Mouse (Mus musculus) heart, embryonic 10.5 days (tissue): ENCODE data around the gene AA986860. TPM values are rescaled to one million over a fixed set of nuclear protein-coding genes. Genes with fewer than 3 reads are reported as not detected.

Source experiments
- DNase-seq: peaks from one replicate; pipeline ENCODE4 v3.0.0-alpha.2; 2017; ENCODE audit warnings: low spot score
- H3K27ac ChIP-seq: fragments of 300-500 bp; sonication (generic); 2 replicates; pipeline ENCODE4 v1.5.1; 2016; ENCODE audit warnings: mild to moderate bottlenecking
- H3K27me3 ChIP-seq: fragments of 300-500 bp; sonication (generic); 2 replicates; pipeline ENCODE4 v1.6.1; 2016; ENCODE audit warnings: mild to moderate bottlenecking; ENCODE audit not compliant: poor library complexity, insufficient read depth, severe bottlenecking
- H3K36me3 ChIP-seq: fragments of 300-500 bp; sonication (generic); 2 replicates; pipeline ENCODE4 v1.6.1; 2016; ENCODE audit warnings: mild to moderate bottlenecking, moderate library complexity
- H3K4me1 ChIP-seq: fragments of 300-500 bp; sonication (generic); 2 replicates; pipeline ENCODE4 v1.6.1; 2016; ENCODE audit warnings: mild to moderate bottlenecking
- H3K4me3 ChIP-seq: fragments of 300-500 bp; sonication (generic); 2 replicates; pipeline ENCODE4 v1.5.1; 2016; ENCODE audit warnings: mild to moderate bottlenecking, moderate library complexity
- H3K9me3 ChIP-seq: fragments of 300-500 bp; sonication (generic); 2 replicates; pipeline ENCODE4 v1.6.1; 2016; ENCODE audit warnings: mild to moderate bottlenecking, moderate library complexity
- WGBS: fragments of 180-500 bp; shearing (Covaris S2); methylation state at CpG from one replicate; pipeline ENCODE4 v1.1.7; 2016; 5-methylcytosine and 5-hydroxymethylcytosine counted together
- polyA plus RNA-seq: library from polyadenylated mRNA; unstranded; fragments of >200 nt; fragmentation: Nextera tagmentation; extraction: Ambion mirVana; gene quantifications from 2 replicates; pipeline ENCODE4 v1.2.1, GENCODE M21; 2016

AA986860 gene
- 0.67 and 1.1 TPM in 2 replicates for polyA plus RNA-seq

GRCm38 (mm10) chr1:130731741-130732337 is at the start of gene AA986860:
Gene AA986860 (plus strand): TSS chr1:130731976.
- Histone ChIP-seq H3K36me3 (no peaks in the 10 kb centered on the region), H3K4me3 (peak within 1 kb of the TSS; percentile 46), H3K4me1 (peaks cover 25% of the 10 kb centered on the region), H3K27ac (no peak within 1 kb of the TSS), H3K27me3 (no peaks in the 10 kb centered on the region), H3K9me3 (no peaks in the 10 kb centered on the region)
- peak; percentile 92 for DNase-seq
- WGBS, result 5% methylated on average over 10 of the region's 10 CpGs

GRCm38 (mm10) chr1:130683905-130684304 is 47.9 kb upstream of the AA986860 start:
- DNase-seq, result no peak
- Histone ChIP-seq H3K9me3 (no peaks in the 10 kb centered on the region), H3K4me1 (no peaks in the 10 kb centered on the region), H3K27ac (no peak overlapping the region), H3K4me3 (no peak overlapping the region), H3K36me3 (peaks cover 3% of the 10 kb centered on the region; the same call in 1 of the 2 replicates), H3K27me3 (no peaks in the 10 kb centered on the region)
- WGBS, result 21% methylated on average over 1 of the region's 1 CpGs

GRCm38 (mm10) chr1:130698601-130699000 is 33.2 kb upstream of the AA986860 start:
- WGBS, result 91% methylated on average over 5 of the region's 5 CpGs
- H3K36me3 ChIP-seq, result peaks cover 48% of the 10 kb centered on the region
- H3K27me3 ChIP-seq, result no peaks in the 10 kb centered on the region
- no peaks in the 10 kb centered on the region for H3K4me1 ChIP-seq
- H3K9me3 ChIP-seq, result no peaks in the 10 kb centered on the region
- peak; percentile 71 for DNase-seq
- no peak overlapping the region for H3K27ac ChIP-seq
- H3K4me3 ChIP-seq, result no peak overlapping the region

GRCm38 (mm10) chr1:130699937-130700633 is 31.7 kb upstream of the AA986860 start:
- peaks cover 48% of the 10 kb centered on the region for H3K36me3 ChIP-seq
- H3K27me3 ChIP-seq, result no peaks in the 10 kb centered on the region
- peak; percentile 62 for DNase-seq
- no peaks in the 10 kb centered on the region for H3K9me3 ChIP-seq
- no peak overlapping the region for H3K27ac ChIP-seq
- H3K4me1 ChIP-seq, result no peaks in the 10 kb centered on the region
- 84% methylated on average over 10 of the region's 10 CpGs for WGBS
- no peak overlapping the region for H3K4me3 ChIP-seq

- DNase-seq, result no peak
- Histone ChIP-seq H3K9me3 (no peaks in the 10 kb centered on the region), H3K4me3 (no peak overlapping the region), H3K27ac (no peak overlapping the region), H3K36me3 (peaks cover 53% of the 10 kb centered on the region), H3K27me3 (no peaks in the 10 kb centered on the region), H3K4me1 (no peaks in the 10 kb centered on the region)
- WGBS, result 91% methylated on average over 11 of the region's 11 CpGs
Observed at GRCm38 (mm10) chr1:130701976-130702375, 29.8 kb upstream of the AA986860 start.

GRCm38 (mm10) chr1:130703613-130704012 is 28.2 kb upstream of the AA986860 start:
- Histone ChIP-seq H3K4me1 (no peaks in the 10 kb centered on the region), H3K27ac (no peak overlapping the region), H3K27me3 (no peaks in the 10 kb centered on the region), H3K36me3 (peaks cover 45% of the 10 kb centered on the region), H3K9me3 (no peaks in the 10 kb centered on the region), H3K4me3 (no peak overlapping the region)
- WGBS, result 87% methylated on average over 2 of the region's 2 CpGs
- no peak for DNase-seq

GRCm38 (mm10) chr1:130710283-130711080 is 21.3 kb upstream of the AA986860 start:
- Histone ChIP-seq H3K27me3 (0 out of 2 replicates have a peak, but pooled peaks cover 6% of the 10 kb centered on the region), H3K9me3 (no peaks in the 10 kb centered on the region), H3K4me1 (peaks cover 11% of the 10 kb centered on the region), H3K4me3 (no peak overlapping the region), H3K27ac (no peak overlapping the region), H3K36me3 (peaks cover 9% of the 10 kb centered on the region; the same call in 1 of the 2 replicates)
- 81% methylated on average over 22 of the region's 22 CpGs for WGBS
- no peak for DNase-seq

- Histone ChIP-seq H3K9me3 (no peaks in the 10 kb centered on the region), H3K4me1 (peaks cover 22% of the 10 kb centered on the region), H3K27me3 (0 out of 2 replicates have a peak, but pooled peaks cover 6% of the 10 kb centered on the region), H3K36me3 (peaks cover 5% of the 10 kb centered on the region), H3K4me3 (no peak overlapping the region), H3K27ac (no peak overlapping the region)
- 83% methylated on average over 4 of the region's 4 CpGs for whole genome bisulfite sequencing
- no peak for DNase-seq
Observed at GRCm38 (mm10) chr1:130714046-130714445, 17.7 kb upstream of the AA986860 start.

- Histone ChIP-seq H3K4me1 (peaks cover 17% of the 10 kb centered on the region), H3K27me3 (0 out of 2 replicates have a peak, but pooled peaks cover 6% of the 10 kb centered on the region), H3K9me3 (no peaks in the 10 kb centered on the region), H3K36me3 (peaks cover 10% of the 10 kb centered on the region), H3K4me3 (peak within 1 kb of the TSS; percentile 84), H3K27ac (peak within 1 kb of the TSS; percentile 96)
- DNase-seq, result peak; percentile 97
- WGBS, result under 1% methylated on average over 38 of the region's 38 CpGs
Observed at GRCm38 (mm10) chr1:130715561-130716217, 16.1 kb upstream of the AA986860 start, which contains the start of gene Gm29427. Gene Gm29427 (minus strand): TSS chr1:130715799.

- Histone ChIP-seq H3K9me3 (no peaks in the 10 kb centered on the region), H3K36me3 (peaks cover 10% of the 10 kb centered on the region), H3K27ac (peak overlapping the region; percentile 96), H3K4me1 (peaks cover 17% of the 10 kb centered on the region), H3K27me3 (0 out of 2 replicates have a peak, but pooled peaks cover 6% of the 10 kb centered on the region), H3K4me3 (peak overlapping the region; percentile 84)
- 2% methylated on average over 3 of the region's 3 CpGs for WGBS
- DNase-seq, result no peak
Observed at GRCm38 (mm10) chr1:130716218-130716512, 15.6 kb upstream of the AA986860 start.

GRCm38 (mm10) chr1:130716513-130717290 is 15.1 kb upstream of the AA986860 start:
- DNase-seq, result peak; percentile 87
- WGBS, result under 1% methylated on average over 42 of the region's 42 CpGs
- Histone ChIP-seq H3K9me3 (no peaks in the 10 kb centered on the region), H3K4me3 (peak overlapping the region; percentile 84), H3K27ac (peak overlapping the region; percentile 96), H3K4me1 (peaks cover 17% of the 10 kb centered on the region), H3K36me3 (peaks cover 10% of the 10 kb centered on the region), H3K27me3 (0 out of 2 replicates have a peak, but pooled peaks cover 6% of the 10 kb centered on the region)
